Mouse (Mus musculus) forebrain, embryonic 14.5 days (tissue): Measurements from ENCODE around the gene Hecw2. TPM values are rescaled to one million over a fixed set of nuclear protein-coding genes. Genes with fewer than 3 reads are reported as not detected.

Experiments used
- ATAC-seq: fragments of 200-750 bp; cut with Nextera tagmentation; 2 replicates; pipeline ENCODE4 v1.8.0; 2017; ENCODE audit warnings: mild to moderate bottlenecking, moderate library complexity
- DNase-seq: peaks from one replicate; pipeline ENCODE4 v3.0.0-alpha.2; 2015; ENCODE audit warnings: low spot score
- H3K27ac ChIP-seq: fragments of 300-500 bp; sonication (generic); 2 replicates; pipeline ENCODE4 v1.5.1; 2014; ENCODE audit warnings: low read depth, mild to moderate bottlenecking, control low read depth, low read length, moderate library complexity
- H3K27me3 ChIP-seq: fragments of 300-500 bp; sonication (generic); replicated peaks from 2 replicates; pipeline ENCODE4 v1.6.1; 2014; ENCODE audit warnings: low read length, control low read depth, mixed read lengths; ENCODE audit not compliant: control insufficient read depth, insufficient read depth
- H3K36me3 ChIP-seq: fragments of 300-500 bp; sonication (generic); 2 replicates; pipeline ENCODE4 v1.6.1; 2014; ENCODE audit warnings: low read length, control low read depth; ENCODE audit not compliant: control insufficient read depth, insufficient read depth
- H3K4me1 ChIP-seq: fragments of 300-500 bp; sonication (generic); 2 replicates; pipeline ENCODE4 v1.6.1; 2014; ENCODE audit warnings: antibody characterized with exemption, low read length, control low read depth; ENCODE audit not compliant: control insufficient read depth, insufficient read depth
- H3K4me2 ChIP-seq: fragments of 300-500 bp; sonication (generic); 2 replicates; pipeline ENCODE4 v1.6.1; 2014; ENCODE audit warnings: mild to moderate bottlenecking, control low read depth, low read length
- H3K4me3 ChIP-seq: fragments of 300-500 bp; sonication (generic); 2 replicates; pipeline ENCODE4 v1.5.1; 2014; ENCODE audit warnings: low read depth, low read length, control low read depth
- H3K9ac ChIP-seq: fragments of 300-500 bp; sonication (generic); 2 replicates; pipeline ENCODE4 v1.6.1; 2014; ENCODE audit warnings: mild to moderate bottlenecking, low read length, control low read depth, moderate library complexity
- H3K9me3 ChIP-seq: fragments of 300-500 bp; sonication (generic); replicated peaks from 2 replicates; pipeline ENCODE4 v1.6.1; 2016; ENCODE audit warnings: low read length, control low read depth, mixed read lengths; ENCODE audit not compliant: control insufficient read depth
- WGBS: fragments of 180-500 bp; shearing (Covaris S2); extraction: QIAGEN DNeasy Blood & Tissue Kit; methylation state at CpG from one replicate; pipeline ENCODE4 v1.1.7; 2014; 5-methylcytosine and 5-hydroxymethylcytosine counted together
- polyA plus RNA-seq: library from polyadenylated mRNA; unstranded; fragments of >200 nt; fragmentation: Nextera tagmentation; extraction: Ambion mirVana; gene quantifications from 2 replicates; pipeline ENCODE4 v1.2.1, GENCODE M21; 2014

The Hecw2 gene
- polyA plus RNA-seq, 1 experiment from 2014 or later: 1.7 TPM

DNA sequence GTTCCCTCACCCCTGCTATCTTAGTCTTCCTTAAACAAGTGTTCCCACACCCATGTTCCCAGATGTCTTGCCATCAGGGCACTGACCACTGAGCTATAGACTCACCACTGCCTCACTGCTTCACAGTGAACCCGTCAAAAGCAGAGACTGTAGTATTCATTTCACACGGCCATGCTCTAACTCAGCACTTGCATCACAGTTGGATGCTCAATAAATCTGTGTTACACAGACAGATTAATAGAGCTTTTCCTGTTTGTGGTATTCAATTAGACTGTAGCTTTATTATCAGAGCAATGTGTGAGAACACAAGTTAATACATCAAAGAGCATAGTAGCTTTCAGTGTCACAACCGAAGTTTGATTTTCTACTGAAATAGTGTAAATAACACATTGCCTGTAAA is 330.9 kb downstream of the Hecw2 start:
- H3K9me3 ChIP-seq: no peaks in the 10 kb centered on the region
- no peaks in the 10 kb centered on the region for H3K27me3 ChIP-seq
- H3K4me3 ChIP-seq: no peak overlapping the region
- H3K4me1 ChIP-seq: no peaks in the 10 kb centered on the region
- H3K27ac ChIP-seq: no peak overlapping the region
- ATAC-seq (no peak), DNase-seq (no peak)
- no peak overlapping the region for H3K9ac ChIP-seq
- WGBS: 81% methylated on average over 3 of the region's 3 CpGs
- H3K36me3 ChIP-seq: no peaks in the 10 kb centered on the region
- H3K4me2 ChIP-seq: no peak overlapping the region

DNA sequence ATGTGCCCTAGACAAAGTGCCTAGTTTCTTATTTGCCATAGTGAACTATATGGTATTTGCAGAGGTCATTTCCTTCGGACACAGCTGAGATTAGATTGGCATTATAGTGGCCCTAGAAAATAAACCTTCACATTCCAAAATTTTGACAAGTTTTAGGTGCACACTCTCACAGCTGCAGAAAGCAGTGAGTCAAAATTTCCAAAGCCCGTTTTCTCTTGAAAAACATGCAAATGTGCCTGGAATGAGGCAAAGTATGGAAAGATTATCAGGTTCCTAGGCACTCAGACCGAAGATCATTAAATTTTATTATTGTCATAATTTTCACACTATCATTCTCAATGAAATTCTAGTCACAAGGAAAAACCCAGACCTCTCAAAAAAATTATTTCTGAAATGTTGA is 334.4 kb downstream of the Hecw2 start:
- ATAC-seq: no peak

DNA sequence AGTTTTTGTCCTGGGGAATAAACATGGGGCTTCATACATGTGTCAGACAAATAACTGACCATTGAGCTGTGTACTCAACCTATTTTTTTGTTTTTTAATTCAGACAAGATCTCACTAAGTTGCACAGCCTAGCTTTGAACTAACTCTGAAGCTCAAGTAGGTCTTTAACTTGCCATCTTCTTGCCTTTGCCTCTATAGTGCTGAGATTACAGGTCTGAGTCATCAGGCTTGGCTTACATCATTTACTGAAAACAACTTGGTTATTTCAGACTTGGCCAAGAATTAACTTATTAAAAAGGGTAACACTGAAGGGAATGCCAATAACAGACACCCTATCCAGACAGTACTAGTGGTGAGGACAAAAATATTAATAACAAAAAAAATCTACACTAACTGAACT is 335.8 kb downstream of the Hecw2 start:
- no peaks in the 10 kb centered on the region for H3K9me3 ChIP-seq
- no peak overlapping the region for H3K4me3 ChIP-seq
- no peaks in the 10 kb centered on the region for H3K4me1 ChIP-seq
- H3K9ac ChIP-seq: no peak overlapping the region
- ATAC-seq (no peak), DNase-seq (no peak)
- no peak overlapping the region for H3K27ac ChIP-seq
- no peaks in the 10 kb centered on the region for H3K27me3 ChIP-seq
- no peak overlapping the region for H3K4me2 ChIP-seq
- H3K36me3 ChIP-seq: no peaks in the 10 kb centered on the region

More for the DNA sequence above, 334.4 kb downstream of the Hecw2 start:
- no peaks in the 10 kb centered on the region for H3K36me3 ChIP-seq
- no peaks in the 10 kb centered on the region for H3K9me3 ChIP-seq
- H3K27me3 ChIP-seq: no peaks in the 10 kb centered on the region
- no peak overlapping the region for H3K4me2 ChIP-seq
- no peak overlapping the region for H3K9ac ChIP-seq
- DNase-seq: no peak
- 90% methylated on average over 3 of the region's 3 CpGs for WGBS
- no peak overlapping the region for H3K4me3 ChIP-seq
- no peak overlapping the region for H3K27ac ChIP-seq
- H3K4me1 ChIP-seq: no peaks in the 10 kb centered on the region

DNA sequence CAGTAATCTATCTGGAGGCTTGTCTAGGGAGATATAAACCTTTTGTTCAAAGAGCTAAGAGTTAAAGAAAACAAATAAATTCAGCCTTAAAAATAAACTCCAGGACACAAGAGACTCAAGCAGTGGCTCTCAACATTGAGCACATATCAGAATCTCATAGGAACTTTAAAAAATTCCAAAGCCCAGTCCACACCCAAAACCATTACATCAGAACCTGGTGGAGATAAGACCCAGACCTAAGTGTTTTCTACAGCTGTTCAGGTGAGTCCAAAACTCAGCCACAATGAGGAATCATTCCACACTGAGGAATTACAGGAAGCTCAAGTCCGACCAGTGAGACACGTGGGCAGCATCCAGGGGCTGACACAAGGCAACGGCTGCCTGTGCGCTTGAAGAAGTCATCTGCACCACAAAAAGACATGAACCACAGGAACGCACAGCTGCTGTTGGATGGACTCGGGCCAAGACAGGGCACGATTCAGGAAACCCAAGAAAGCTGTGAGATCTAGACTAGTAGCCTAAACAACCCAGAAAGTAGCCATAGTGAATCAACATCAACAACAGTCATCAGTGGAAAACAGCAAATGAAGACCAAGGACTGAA is 338.4 kb downstream of the Hecw2 start:
- Histone ChIP-seq H3K9me3 (no peaks in the 10 kb centered on the region), H3K4me1 (no peaks in the 10 kb centered on the region), H3K27me3 (no peaks in the 10 kb centered on the region), H3K4me2 (no peak overlapping the region), H3K4me3 (no peak overlapping the region), H3K36me3 (no peaks in the 10 kb centered on the region), H3K27ac (no peak overlapping the region), H3K9ac (no peak overlapping the region)
- ATAC-seq (no peak), DNase-seq (no peak)
- 91% methylated on average over 7 of the region's 7 CpGs for WGBS

DNA sequence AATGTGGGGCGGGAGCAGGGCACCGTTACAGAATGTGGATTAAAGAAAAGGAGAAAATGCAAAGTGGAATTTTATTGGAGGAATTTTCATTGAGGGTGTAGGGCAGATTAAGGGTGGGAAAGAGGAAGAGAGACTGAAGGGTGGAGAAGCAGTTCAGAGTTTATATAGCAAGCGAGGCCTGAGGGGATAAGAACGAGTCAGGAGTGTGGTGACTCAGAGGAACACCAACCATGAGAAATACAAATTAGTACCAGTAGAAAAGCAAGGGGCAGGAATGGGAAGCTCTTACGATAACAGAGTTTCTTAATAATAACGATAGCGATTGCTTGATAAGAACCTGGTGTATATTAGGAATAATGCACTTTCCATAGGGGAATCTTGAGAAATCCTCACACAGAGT is 339.2 kb downstream of the Hecw2 start:
- no peak overlapping the region for H3K9ac ChIP-seq
- no peak for ATAC-seq
- WGBS: 89% methylated on average over 7 of the region's 7 CpGs
- no peaks in the 10 kb centered on the region for H3K4me1 ChIP-seq
- no peak for DNase-seq
- no peaks in the 10 kb centered on the region for H3K36me3 ChIP-seq
- H3K4me2 ChIP-seq: no peak overlapping the region
- no peaks in the 10 kb centered on the region for H3K9me3 ChIP-seq
- no peak overlapping the region for H3K27ac ChIP-seq
- H3K4me3 ChIP-seq: no peak overlapping the region
- H3K27me3 ChIP-seq: no peaks in the 10 kb centered on the region

DNA sequence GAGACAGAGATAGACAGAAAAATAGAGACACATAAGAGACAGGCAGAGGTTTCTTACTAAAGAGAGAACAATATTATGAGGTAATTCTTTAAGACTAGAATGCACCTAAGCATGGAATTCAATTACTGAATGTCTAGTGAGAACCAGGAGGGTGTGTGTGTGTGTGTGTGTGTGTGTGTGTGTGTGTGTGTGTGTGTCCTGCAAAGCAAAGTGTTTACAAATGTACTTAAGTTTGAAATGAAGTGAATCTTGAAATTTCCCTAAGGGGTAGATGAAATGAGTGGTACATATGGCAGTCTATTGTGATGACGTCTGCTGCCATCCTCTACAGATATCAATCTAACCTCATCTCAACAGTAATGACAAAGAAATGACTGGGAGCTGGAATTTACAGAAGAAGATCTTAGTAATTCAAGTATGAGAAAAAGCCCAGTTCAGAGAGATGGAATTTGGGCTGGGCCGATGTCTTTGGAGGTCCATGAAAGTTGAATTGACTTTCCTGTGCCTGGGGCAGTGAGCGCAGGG is 342.8 kb downstream of the Hecw2 start:
- H3K4me3 ChIP-seq: no peak overlapping the region
- WGBS: 92% methylated on average over 3 of the region's 3 CpGs
- no peaks in the 10 kb centered on the region for H3K9me3 ChIP-seq
- H3K36me3 ChIP-seq: no peaks in the 10 kb centered on the region
- ATAC-seq (no peak), DNase-seq (no peak)
- H3K27me3 ChIP-seq: no peaks in the 10 kb centered on the region
- H3K4me1 ChIP-seq: no peaks in the 10 kb centered on the region
- no peak overlapping the region for H3K27ac ChIP-seq
- no peak overlapping the region for H3K9ac ChIP-seq
- no peak overlapping the region for H3K4me2 ChIP-seq

DNA sequence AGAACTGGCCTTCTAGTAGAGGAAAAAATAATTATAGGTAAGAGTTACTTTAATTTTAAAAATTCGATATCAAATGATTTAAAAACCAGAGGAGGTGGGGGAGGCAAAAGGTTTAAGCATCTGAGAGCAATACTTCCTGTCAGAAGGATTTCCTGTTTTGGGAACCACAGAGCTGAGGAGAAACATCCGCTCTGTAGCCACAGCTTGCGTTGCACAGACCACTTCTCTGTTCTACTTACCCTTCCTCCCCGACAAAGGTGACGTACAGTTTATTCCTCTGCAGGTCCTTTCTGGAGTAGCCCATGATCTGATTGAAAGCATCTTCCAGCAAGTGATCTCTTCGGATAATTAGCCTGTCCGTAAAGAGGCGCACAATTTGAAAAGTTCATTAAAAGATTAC is 343.6 kb downstream of the Hecw2 start:
- Histone ChIP-seq H3K4me1 (no peaks in the 10 kb centered on the region), H3K4me2 (no peak overlapping the region), H3K9me3 (no peaks in the 10 kb centered on the region), H3K9ac (no peak overlapping the region), H3K27ac (no peak overlapping the region), H3K27me3 (no peaks in the 10 kb centered on the region), H3K4me3 (no peak overlapping the region), H3K36me3 (no peaks in the 10 kb centered on the region)
- ATAC-seq: no peak
- WGBS: 84% methylated on average over 8 of the region's 8 CpGs
- no peak for DNase-seq

DNA sequence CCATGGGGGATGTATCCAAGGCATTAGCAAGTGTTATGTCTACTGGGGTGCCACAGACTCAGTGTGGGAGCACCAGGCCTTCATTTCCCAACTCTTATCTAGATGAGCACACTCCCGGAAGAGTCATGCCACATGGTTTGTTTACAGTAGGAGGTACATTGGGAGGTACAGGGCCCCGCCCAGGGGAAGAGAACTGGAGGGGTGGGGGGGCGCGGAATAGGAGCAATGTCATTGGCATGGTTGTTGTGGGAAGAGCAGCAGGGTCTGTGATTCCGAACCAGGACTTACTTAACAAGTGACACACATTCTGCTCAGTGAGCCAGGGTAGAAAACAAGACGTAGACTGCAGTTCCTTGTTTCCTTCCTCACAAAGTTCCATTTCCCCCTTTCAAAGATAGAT is 344.1 kb downstream of the Hecw2 start:
- H3K4me1 ChIP-seq: no peaks in the 10 kb centered on the region
- H3K4me2 ChIP-seq: no peak overlapping the region
- H3K4me3 ChIP-seq: no peak overlapping the region
- H3K27me3 ChIP-seq: no peaks in the 10 kb centered on the region
- no peak for DNase-seq
- H3K36me3 ChIP-seq: no peaks in the 10 kb centered on the region
- 90% methylated on average over 6 of the region's 6 CpGs for WGBS
- no peaks in the 10 kb centered on the region for H3K9me3 ChIP-seq
- H3K27ac ChIP-seq: no peak overlapping the region
- ATAC-seq: no peak
- H3K9ac ChIP-seq: no peak overlapping the region

DNA sequence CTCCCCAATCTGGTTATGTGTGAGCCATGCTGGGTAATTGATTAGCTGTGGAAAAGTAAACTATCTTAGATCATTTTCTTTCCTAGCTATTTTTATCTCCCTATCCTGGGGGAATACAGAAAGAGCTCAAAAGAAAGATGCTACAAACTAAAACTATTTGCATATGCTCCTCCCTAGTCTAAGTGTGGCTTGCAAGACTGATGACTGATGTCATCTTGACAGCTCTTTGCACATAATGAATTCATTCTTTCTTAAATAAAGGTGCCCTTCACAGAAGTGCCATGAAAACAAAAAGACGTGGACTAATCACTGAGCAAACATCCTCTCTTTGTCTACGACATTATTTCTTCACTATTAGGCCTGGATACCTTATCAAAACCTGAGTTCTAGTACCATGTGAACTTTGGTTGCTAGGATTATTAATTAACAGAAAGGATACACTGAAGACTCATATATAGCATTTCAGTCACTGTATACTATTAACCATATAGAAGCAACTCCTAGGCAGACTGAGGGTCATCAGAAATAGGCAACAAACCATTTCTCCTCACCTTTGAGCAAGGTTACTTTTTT is 348.2 kb downstream of the Hecw2 start:
- no peak for DNase-seq
- no peaks in the 10 kb centered on the region for H3K36me3 ChIP-seq
- 55% methylated on average over 2 of the region's 2 CpGs for WGBS
- no peak for ATAC-seq
- no peak overlapping the region for H3K27ac ChIP-seq
- H3K9ac ChIP-seq: no peak overlapping the region
- no peaks in the 10 kb centered on the region for H3K27me3 ChIP-seq
- H3K9me3 ChIP-seq: no peaks in the 10 kb centered on the region
- H3K4me1 ChIP-seq: no peaks in the 10 kb centered on the region
- H3K4me2 ChIP-seq: no peak overlapping the region
- no peak overlapping the region for H3K4me3 ChIP-seq
